Mouse (Mus musculus) MEL (cell line): ENCODE measurements at regions not wholly inside any gene's neighbourhood (a gene's known extent, or its start where the extent isn't known, plus 50 kb on each side); places are given as distances from the start of the nearest gene placed in this dataset.

ENCODE experiments used
- DNase-seq: peaks from one replicate; pipeline ENCODE4 v3.0.0; 2011; ENCODE audit warnings: low read depth, low spot score
- H3K27ac ChIP-seq: 2 replicates; pipeline ENCODE4 v1.5.1; 2012; ENCODE audit warnings: low read depth, mild to moderate bottlenecking, control low read depth, low read length, moderate library complexity; ENCODE audit not compliant: control insufficient read depth
- H3K27me3 ChIP-seq, 2 experiments: fragments of 150-350 bp in 1 of 2; sonication (generic) in 1 of 2; 2 replicates each; pipeline ENCODE4 v1.6.1; 2012; ENCODE audit warnings: low read length in 2 of 2, mild to moderate bottlenecking in 2 of 2, improper control_type of control experiment in 1 of 2, moderate library complexity in 1 of 2; ENCODE audit not compliant: insufficient read depth in 2 of 2, control insufficient read depth in 1 of 2
- H3K36me3 ChIP-seq, 2 experiments: 2 replicates each; pipeline ENCODE4 v1.6.1; 2012 to 2014; ENCODE audit warnings: low read length in 2 of 2, improper control_type of control experiment in 1 of 2, inconsistent platforms in 1 of 2, mild to moderate bottlenecking in 1 of 2; ENCODE audit not compliant: insufficient read depth in 2 of 2, control insufficient read depth in 1 of 2
- H3K4me1 ChIP-seq, 2 experiments: fragments of 150-350 bp in 1 of 2; sonication (generic) in 1 of 2; 2 replicates each; pipeline ENCODE4 v1.6.1; 2012; ENCODE audit warnings: low read length in 2 of 2, improper control_type of control experiment in 1 of 2, mild to moderate bottlenecking in 1 of 2; ENCODE audit not compliant: insufficient read depth in 2 of 2, control insufficient read depth in 1 of 2
- H3K4me3 ChIP-seq, 2 experiments: fragments of 150-350 bp in 1 of 2; sonication (generic) in 1 of 2; 2 replicates each; pipeline ENCODE4 v1.5.1; 2012; ENCODE audit warnings: low read depth in 2 of 2, low read length in 2 of 2, mild to moderate bottlenecking in 2 of 2, moderate library complexity in 2 of 2, control low read depth in 1 of 2, improper control_type of control experiment in 1 of 2; ENCODE audit not compliant: control insufficient read depth in 1 of 2, insufficient read depth in 1 of 2
- H3K79me2 ChIP-seq: 2 replicates; pipeline ENCODE4 v1.6.1; 2012; ENCODE audit warnings: mild to moderate bottlenecking, low read length, moderate library complexity; ENCODE audit not compliant: control insufficient read depth, poor library complexity, insufficient read depth
- H3K9ac ChIP-seq: 2 replicates; pipeline ENCODE4 v1.6.1; 2012; ENCODE audit warnings: low read depth, mild to moderate bottlenecking, control low read depth, low read length, moderate library complexity; ENCODE audit not compliant: control insufficient read depth, poor library complexity, severe bottlenecking
- H3K9me3 ChIP-seq: fragments of 150-350 bp; sonication (generic); replicated peaks from 2 replicates; pipeline ENCODE4 v1.6.1; 2012; ENCODE audit warnings: mild to moderate bottlenecking, low read length, improper control_type of control experiment, moderate library complexity; ENCODE audit not compliant: insufficient read depth
- E2F4 ChIP-seq: IDR thresholded peaks from 2 replicates; pipeline ENCODE4 v1.6.1; 2011; ENCODE audit warnings: low read depth, low read length, improper control_type of control experiment, borderline replicate concordance
- EP300 ChIP-seq, 2 experiments: IDR thresholded peaks; 2 replicates each; pipeline ENCODE4 v1.6.1; 2011; ENCODE audit warnings: improper control_type of control experiment in 2 of 2, low read length in 2 of 2, low read depth in 1 of 2, mild to moderate bottlenecking in 1 of 2
- HCFC1 ChIP-seq: IDR thresholded peaks from 2 replicates; pipeline ENCODE4 v1.6.1; 2012; ENCODE audit warnings: low read depth, mild to moderate bottlenecking, inconsistent platforms, low read length, improper control_type of control experiment, moderate library complexity
- MAX ChIP-seq: IDR thresholded peaks from 2 replicates; pipeline ENCODE4 v1.6.1; 2011; ENCODE audit warnings: low read length, improper control_type of control experiment
- TAL1 ChIP-seq: IDR thresholded peaks from 2 replicates; pipeline ENCODE4 v1.6.1; 2012; ENCODE audit warnings: mild to moderate bottlenecking, inconsistent platforms, low read length, moderate library complexity, mixed read lengths
- TBP ChIP-seq: IDR thresholded peaks from 2 replicates; pipeline ENCODE4 v1.8.0; 2011; ENCODE audit warnings: low read depth, low read length, improper control_type of control experiment
- TCF12 ChIP-seq: IDR thresholded peaks from 2 replicates; pipeline ENCODE4 v1.6.1; 2014; ENCODE audit warnings: low read depth, mild to moderate bottlenecking, inconsistent platforms, low read length, improper control_type of control experiment, moderate library complexity
- ZMIZ1 ChIP-seq: IDR thresholded peaks from 2 replicates; pipeline ENCODE4 v1.6.1; 2012; ENCODE audit warnings: low read depth, mild to moderate bottlenecking, inconsistent platforms, low read length, improper control_type of control experiment, moderate library complexity

DNA sequence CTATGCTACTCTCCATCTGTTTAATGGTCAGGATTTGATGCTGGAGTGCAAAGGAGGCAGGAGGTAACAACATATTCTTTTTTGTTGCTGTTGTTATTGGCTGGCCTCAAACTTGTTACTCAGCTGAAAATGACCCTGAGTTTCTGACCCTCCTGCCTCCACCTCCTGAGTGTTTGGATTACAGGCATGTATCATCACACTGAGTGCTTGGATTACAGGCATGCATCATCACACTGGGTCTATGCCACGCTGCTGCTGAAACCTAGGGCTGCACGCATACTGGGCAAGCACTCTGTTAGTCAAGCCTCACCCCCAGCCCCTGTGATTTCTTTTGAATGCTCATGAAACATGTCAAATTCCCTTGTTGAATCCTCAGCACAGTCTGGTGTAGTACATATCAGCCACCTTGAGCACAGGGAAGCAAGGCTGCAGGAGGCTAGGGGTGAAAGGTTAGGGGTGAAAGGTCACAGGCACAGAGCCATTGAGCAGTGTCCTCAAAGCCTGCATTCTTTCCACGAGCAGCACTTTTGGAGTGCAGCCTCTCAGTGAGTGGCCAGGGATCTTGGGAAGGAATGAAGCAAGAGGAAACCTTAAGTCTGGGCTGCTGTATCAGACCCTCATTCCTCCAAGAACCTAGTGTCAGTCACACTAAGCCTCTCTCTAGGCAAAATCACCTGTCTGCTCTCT, 52.2 kb upstream of the Smad3 start:
- no peak overlapping the region for H3K9ac ChIP-seq
- no peak for DNase-seq
- no peak overlapping the region for H3K27ac ChIP-seq
- H3K27me3 ChIP-seq: no peaks in the 10 kb centered on the region; a peak in 1 of 4 replicates
- no peak for TF ChIP-seq ZMIZ1
- no peak for TF ChIP-seq E2F4
- TF ChIP-seq TAL1: no peak
- no peak for TF ChIP-seq EP300 (IDR thresholded peaks at IDR 0.05; ENCODE audit: low read depth in 1 of 2, low read length in 2 of 2)
- no peak for TF ChIP-seq TBP
- TF ChIP-seq HCFC1: no peak
- no peak for TF ChIP-seq MAX
- TF ChIP-seq TCF12: no peak
- no peaks in the 10 kb centered on the region for H3K36me3 ChIP-seq
- H3K9me3 ChIP-seq: no peaks in the 10 kb centered on the region
- no peaks in the 10 kb centered on the region for H3K79me2 ChIP-seq
- no peaks in the 10 kb centered on the region for H3K4me1 ChIP-seq
- no peak overlapping the region for H3K4me3 ChIP-seq
